Mouse (Mus musculus): ENCODE measurements around the gene Vsir.

Vsir gene

DNA sequence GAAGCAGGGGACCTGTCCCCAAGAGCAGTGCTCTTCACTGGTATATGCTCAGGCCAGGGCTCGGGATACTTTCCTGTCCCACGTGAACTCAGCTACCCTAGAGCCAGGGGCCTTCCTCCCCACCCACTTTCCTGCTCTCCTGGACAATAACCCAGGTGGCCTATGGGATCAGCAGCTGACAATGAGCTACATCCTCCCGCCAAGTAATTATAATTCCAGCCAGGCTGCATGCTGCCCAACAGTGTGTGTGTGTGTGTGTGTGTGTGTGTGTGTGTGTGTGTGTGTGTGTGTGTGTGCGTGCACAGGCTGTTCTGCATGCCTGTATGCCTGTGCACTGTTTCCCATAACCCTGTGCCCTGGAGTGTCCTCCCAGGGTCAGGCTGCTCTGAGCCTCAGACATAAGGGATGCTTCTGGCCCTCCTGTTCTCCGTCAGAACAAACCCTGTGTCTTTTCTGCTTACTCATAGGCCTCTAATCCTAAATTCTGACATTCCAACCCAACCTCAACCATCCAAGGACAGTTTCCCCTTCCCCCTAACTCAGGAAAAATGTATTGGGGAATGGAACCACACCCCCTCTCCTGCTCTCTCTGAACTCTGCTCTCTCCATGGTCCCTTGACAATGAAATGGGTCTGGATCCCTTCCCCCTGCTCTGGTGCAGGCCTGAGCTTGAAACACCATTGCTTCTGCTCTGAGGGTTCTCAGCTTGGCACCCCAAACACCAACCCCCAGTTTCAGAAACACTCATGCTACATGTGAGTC lies 6.8 kb downstream of the Vsir start:
- no peak for DNase-seq (ENCODE audit: low read depth, low spot score)

DNA sequence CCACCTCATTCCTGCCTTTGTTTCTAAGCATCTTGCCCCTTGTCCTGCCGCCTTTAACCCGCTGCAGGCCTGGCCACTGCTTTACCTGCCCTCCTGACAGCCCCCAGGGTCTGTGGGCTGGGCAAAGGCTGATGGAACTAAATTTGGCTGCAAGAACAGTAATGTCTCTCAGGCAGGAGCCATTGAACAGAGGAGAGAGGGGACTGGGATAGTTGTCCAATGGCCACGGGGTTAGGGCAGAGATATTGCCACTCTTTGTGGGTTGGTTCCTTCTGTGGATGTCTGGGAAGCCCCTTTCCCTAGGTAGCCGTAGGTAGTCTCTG lies 7.3 kb downstream of the Vsir start:
- no peak for DNase-seq (ENCODE audit: low read depth, low spot score)

DNA sequence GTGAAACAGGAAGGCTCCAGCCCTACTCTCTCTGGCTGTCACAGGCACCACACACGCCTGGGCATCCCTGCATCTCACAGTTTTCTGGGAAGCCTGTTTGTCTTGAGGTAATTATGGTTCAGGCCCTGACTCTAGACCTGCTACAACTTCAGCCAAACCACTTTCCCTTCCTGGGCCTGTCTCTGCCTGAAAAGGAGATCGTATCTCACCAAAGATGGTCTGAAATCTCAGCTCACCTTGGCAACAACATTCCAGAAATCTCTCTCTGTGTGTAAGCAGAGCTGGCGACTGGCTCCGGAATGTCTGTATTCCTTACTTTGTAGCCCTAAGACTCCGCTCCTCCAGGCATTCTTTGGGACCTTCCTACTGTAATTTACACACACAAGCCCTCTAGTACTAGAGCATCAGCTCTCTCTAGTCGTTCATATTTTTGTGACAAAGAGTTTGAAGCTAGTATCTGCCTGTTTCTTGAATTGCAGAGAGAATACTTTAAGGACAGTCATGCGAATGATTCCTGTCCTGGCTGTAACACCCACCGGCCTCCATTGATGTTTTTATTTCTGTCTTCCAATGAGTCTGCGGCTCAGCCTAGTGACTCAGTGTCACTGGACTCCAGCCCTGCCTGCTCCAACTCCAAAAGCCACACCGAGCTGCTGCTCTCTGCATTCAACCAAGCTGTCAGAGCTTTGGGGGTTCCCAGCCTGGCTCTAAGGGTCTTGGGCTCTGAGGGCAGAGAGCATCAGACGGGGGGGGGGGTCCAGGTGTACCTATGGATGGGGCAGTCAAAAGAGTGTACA lies 8.4 kb downstream of the Vsir start:
- DNase-seq (ENCODE audit: low read depth, low spot score): no peak

DNA sequence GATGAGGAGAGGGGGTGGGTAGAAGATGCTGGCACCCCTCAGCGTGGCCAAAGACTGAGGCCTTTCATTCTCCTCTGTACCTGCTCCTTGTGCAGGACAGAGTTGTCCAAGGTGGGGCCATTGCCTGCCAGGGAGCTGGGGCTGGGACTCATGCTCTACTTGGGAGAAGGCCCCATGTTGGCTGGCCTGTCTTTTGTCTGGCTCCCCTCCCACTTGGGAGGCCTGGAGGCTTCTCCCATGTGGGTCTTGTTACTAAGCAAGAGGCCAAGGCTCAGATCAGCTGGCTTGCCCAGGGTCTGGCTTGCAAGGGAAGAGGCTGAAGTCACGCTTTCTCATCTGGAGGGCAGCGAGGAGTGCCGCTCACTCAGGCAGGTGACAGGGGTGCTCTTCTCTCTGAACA lies 10.8 kb downstream of the Vsir start:
- DNase-seq (ENCODE audit: low read depth, low spot score): no peak

DNA sequence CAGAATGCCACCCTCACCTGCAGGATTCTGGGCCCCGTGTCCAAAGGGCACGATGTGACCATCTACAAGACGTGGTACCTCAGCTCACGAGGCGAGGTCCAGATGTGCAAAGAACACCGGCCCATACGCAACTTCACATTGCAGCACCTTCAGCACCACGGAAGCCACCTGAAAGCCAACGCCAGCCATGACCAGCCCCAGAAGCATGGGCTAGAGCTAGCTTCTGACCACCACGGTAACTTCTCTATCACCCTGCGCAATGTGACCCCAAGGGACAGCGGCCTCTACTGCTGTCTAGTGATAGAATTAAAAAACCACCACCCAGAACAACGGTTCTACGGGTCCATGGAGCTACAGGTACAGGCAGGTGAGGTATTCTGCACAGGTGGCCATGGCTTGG lies 11.2 kb downstream of the Vsir start:
- no peak for DNase-seq (ENCODE audit: low read depth, low spot score)

DNA sequence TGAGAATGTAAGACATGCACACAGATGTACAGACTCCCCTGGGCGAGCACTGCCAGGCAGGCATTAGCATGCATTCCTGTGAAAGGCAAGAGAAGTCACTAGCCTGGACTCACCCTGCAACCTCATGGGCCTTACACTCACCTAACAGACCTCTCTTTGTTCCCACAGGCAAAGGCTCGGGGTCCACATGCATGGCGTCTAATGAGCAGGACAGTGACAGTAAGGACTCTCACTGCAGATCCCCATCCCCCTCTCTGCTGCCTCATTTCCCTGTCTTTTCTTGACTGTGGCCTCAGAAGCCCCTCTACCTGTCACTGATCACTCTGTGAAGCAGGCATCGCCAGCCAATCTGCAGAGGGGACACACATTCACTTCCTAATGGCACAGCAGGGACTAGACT lies 12.1 kb downstream of the Vsir start:
- no peak for DNase-seq (ENCODE audit: low read depth, low spot score)

DNA sequence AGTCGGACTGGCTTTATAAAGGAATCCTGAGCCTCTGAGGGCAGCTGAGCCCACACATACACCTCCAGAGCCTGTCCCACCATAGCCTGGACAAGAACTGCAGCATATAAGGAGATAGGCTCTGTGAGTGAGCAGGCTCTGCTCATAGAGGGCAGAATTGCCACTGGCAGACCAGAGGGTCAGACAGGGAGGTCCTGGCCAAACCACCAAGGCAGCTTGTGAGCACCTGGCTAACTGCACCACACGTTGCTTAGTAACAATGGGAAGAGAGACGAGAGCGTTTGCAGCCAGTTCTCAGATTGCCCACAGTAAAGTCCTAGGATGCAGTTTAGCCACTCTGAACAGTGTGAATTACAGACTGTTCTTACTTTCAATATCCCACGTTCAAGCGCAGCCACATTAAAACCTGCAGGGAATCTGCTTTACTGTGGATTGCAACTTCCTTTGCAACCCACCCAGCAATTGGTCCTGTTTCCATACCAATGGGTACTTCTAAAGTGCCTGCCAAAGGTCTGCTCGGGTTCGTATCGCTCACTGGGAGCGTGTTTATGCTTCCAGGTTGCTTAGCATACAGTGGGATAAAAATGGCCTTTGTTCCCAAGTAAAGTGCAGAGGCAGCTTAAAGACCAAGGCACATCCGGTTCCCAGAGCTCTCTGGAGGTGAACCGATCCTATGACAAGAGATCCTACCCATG lies 15.1 kb downstream of the Vsir start:
- no peak for DNase-seq (ENCODE audit: low read depth, low spot score)

DNA sequence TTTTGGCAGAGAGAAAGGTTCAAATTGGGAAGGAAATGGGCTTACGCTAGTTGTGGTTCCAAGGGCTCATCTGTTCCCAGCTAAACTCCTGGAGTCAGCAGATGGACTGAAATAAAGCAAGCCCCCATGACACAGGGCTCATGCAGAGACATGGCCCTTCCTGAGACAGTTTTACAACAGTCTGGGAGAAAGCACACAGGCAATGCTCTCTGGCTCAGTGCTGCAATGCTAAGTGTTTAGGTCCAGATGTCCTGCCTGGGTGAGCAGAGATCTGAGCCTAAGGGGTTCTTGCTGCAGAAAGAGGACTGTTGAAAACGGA lies 15.6 kb downstream of the Vsir start:
- DNase-seq (ENCODE audit: low read depth, low spot score): no peak

DNA sequence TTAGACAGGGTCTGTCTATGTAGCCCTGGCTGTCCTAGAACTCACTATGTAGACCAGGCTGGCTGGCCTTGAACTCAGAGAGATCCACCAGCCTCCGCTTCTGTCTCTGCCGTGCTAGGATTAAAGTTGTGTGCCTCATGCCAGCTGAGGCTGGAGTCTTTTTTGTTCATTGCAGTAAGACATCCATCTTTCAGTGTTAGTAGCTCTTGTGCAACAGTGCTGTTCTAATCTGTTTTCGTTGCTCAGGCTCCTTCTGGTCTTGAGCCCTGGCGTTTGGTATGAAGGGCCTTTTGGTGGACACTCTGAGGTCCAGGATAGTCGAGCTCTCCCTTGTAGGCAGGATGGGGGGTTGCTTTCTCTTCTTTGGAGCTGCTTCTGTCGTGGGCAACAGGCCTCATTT lies 16.8 kb downstream of the Vsir start:
- no peak for DNase-seq (ENCODE audit: low read depth, low spot score)

DNA sequence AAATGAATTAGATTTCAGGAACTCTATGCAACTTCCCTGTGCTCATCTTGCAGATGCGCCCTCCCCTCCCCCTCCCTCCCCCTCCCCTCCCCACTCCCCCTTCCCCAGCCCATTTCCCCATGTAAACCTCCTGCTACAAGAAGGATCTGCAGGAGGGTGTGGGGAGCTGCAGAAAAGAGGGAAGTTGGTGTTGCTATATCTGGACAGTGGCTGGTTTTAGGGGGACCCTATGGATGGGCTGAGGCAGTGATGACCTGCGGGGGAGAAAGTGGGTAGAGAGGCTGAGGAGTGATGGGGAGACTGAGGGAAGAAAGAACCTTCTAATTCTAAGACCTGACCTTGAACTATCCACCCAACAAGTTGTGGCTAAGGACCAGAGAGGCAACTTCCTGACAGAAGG lies 20.5 kb downstream of the Vsir start:
- DNase-seq (ENCODE audit: low read depth, low spot score): no peak

DNA sequence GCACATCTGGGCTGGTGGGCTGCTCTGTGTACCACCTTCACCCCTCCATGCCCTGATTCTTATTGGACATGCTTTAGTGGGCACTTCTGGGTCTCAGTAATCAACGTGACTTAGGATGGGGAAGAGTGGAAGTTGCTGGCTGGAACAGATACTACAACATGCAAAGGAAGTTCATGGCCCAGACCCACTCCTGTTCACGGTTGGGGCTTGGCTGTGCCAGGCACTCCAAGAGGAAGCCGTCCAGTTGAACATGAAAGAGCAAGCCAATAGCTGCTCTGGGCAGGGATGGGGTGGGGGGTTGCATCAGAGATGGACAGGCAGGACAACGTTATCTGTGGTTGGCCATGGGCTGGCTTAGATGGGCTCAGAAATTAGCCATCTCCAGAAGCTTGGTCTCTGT lies 21.3 kb downstream of the Vsir start:
- no peak for DNase-seq (ENCODE audit: low read depth, low spot score)

DNA sequence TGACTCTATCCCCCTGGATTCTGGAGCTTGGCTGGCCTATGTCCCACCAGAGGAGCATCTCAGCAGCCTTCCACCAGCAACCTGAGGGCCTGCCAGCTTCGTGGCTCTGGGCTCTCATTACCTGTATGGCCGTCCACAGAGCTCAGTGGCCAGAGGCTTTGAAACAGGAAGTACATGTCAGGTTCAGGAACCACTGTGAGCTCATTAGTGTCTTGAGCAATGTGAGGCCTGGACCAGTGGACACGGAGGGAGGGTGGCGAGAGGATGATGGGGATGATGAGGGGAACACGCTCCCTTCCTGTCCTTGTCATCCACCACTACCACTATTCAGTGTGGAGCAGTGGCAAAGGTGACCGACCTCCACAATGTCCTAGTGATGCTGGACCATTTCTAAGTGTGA lies 22.8 kb downstream of the Vsir start:
- DNase-seq (ENCODE audit: low read depth, low spot score): no peak

DNA sequence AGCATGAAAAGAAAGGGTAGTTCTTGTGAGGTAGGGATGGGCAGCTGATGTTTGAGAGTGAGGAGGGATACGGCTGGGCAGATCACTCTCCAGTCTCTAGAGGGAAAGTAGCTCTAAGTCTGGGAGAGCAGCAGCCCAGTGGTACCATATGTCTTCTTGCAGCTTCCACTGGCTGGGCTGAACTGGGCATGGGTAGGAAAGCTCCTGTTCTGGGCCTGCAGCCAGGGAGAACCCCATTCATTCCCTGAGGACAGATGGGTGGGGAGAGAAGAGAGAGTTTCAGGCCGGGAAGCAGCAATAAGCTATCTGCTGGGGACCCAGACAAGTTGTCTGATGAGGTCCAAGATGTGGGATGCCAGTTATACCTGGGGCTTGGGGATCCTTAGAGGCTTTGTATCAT lies 23.4 kb downstream of the Vsir start:
- no peak for DNase-seq (ENCODE audit: low read depth, low spot score)

DNA sequence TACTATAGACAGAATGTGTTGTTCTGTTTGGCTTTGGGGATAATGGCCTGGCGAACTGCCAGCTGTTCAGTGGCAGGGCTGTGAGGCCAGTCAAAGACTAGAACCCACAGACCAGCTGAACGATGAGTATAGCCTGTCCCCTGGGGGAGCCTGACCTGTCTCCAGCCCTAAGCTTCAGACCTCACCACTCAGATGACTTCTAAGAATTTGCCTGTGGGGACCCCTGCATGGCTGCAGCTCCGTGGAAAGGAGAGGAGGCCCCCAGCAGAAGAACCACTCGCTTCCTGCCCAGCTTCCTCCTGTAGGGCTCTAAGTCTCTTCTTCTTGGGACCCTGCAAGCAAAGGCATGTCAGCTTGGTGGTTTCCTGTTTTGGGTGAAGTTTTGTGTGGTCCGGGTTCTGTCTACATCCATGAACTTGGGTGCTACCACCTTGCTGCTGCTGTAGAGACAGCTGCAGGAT lies 24.0 kb downstream of the Vsir start:
- no peak for DNase-seq (ENCODE audit: low read depth, low spot score)

DNA sequence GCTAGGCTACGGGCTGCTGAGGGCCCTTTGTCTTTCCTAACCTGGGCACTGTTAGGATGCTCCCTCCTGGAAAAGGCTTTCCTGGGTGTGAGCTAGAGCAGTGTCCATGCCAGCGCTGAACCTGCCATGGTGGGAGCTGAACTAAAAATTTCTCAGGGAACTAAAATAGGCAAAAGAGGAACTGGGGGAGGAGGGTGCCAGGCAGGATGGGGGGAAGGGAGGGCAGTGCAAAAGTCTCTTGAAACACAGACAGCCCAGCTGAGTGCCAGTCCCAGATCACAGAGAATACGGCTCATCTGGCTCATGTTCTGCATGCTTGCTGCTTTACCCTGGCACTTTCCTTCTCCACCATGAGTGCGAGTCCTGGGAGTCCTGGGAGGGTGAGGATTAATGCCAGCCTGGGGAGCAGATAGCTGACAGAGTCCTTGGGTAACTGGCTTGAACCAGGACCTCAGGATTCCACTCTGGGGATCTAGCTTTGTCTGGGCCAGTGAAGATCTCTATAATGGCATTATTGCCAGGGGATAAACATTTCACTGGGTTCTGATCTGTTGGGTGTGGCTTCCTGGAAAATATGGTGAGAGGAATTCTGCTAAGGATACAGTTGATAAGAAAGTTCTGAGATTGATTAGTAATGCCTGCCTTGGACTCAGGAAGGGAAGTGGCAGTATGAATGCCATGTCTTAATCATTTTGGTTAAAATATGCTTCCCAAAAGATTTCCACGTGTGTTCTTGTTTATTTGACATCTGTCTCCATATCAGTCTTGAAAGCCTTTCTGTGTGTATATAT lies 25.1 kb downstream of the Vsir start:
- DNase-seq (ENCODE audit: low read depth, low spot score): no peak

DNA sequence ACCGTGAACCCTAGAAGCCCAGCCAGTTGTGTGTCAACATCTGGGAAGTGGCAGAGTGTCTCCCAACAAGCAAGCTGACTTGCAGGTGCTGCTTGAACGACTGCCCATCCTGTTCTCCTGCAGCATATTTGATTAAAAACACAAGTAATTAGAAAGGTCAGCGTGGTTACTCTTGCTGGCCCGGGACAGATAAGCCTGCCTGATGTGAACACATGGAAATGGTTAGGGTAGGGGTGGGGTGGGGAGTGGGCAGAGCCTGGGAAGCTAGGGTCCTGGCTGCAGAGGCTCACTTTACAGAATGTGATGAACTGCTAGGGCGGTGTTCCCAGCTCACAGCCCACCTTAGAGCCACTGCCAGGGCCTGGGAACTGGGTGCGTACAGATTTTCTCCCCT lies 26.9 kb downstream of the Vsir start:
- DNase-seq (ENCODE audit: low read depth, low spot score): no peak

DNA sequence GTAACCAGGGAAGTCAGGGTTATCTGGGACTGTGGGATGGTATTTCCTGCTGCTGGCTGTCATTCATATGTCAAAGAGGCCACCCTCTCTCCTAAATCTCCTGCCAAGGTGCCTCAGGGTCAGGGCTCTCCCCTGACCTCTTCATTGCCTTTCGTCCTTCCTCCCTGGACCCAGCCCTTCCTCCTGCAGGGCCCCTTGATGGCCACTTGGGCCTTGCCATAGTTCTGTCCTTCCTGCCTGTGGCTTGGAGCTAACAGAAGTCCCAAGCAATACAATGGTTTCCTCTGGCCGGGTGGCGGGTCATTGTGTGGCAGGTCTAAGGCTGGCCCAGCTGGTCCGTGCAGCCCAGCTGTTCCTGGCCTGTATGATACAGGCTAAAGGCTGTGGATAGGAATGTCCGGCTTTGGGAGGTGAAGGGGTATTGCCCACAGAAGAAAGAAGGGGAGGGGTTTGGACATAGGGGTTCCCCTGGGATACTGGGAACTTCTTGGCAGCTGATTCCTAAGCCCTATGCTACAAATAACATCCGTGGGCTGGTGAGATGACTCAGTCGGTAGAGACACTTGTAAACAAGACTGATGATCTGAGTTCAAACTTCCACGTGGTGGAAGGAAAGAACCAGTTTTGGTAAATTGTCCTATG lies 27.4 kb downstream of the Vsir start:
- no peak for DNase-seq (ENCODE audit: low read depth, low spot score)

DNA sequence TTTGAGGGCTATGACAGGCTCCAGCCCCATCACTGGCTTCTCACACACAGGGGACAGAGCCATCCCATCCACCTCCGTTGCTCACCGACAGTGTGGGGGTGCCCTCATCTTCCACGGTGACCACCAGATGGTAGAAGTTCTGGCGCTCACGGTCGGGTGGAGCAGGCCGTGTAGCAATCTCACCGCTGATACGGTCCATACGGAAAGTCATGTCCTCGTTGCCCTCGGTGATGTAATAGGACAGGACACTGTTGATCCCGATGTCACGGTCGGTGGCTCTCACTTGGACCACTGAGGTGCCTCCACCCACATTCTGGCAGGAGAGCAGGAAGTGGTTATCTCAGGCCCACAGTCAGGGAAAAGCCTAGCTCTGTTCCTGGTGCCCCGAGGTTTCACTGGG lies 30.1 kb downstream of the Vsir start:
- no peak for DNase-seq (ENCODE audit: low read depth, low spot score)

DNA sequence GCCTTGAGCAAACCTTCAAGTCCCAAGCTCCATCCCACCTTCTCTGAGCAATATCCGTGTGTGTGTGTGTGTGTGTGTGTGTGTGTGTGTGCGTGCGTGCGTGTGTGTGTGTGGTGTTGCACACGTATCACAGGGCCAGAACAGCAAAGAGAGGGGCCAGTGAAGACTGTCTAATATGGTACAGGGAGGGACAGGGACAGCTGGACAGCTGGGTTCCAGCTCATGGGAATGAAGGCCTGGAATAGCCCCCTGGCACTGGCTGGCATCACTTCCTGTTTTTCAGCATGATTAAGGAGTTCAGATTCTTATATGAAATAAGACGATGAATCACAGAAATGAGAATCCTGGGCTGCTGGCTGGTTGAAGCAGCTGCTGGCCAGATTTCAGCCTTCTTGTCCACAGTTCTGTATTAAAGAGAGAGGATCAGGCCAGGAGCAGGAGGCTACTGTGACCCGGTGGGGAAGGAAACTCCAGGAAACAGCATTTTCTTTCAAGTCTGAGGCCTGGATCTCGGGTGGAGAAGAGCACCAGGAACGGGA lies 32.8 kb downstream of the Vsir start:
- no peak for DNase-seq (ENCODE audit: low read depth, low spot score)

DNA sequence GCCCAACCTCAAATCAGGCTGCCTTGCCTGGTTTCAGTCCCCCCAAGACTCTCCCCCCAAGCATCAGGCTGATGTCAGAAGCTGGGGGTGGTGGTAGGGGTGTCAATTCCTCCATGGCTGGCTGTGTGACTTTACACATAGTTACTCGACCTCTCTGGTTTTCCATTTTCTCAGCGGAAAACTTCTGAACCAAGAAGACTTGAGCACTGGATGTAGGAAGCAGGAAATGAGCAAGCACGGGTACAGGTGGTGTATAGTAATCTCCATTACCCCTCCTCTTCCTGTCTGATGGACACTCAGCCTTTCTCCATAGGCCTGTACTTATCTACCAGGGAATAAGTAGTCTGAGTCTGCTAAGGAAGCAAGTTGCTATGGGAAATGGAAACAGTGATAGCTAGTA lies 33.6 kb downstream of the Vsir start:
- DNase-seq (ENCODE audit: low read depth, low spot score): no peak

DNA sequence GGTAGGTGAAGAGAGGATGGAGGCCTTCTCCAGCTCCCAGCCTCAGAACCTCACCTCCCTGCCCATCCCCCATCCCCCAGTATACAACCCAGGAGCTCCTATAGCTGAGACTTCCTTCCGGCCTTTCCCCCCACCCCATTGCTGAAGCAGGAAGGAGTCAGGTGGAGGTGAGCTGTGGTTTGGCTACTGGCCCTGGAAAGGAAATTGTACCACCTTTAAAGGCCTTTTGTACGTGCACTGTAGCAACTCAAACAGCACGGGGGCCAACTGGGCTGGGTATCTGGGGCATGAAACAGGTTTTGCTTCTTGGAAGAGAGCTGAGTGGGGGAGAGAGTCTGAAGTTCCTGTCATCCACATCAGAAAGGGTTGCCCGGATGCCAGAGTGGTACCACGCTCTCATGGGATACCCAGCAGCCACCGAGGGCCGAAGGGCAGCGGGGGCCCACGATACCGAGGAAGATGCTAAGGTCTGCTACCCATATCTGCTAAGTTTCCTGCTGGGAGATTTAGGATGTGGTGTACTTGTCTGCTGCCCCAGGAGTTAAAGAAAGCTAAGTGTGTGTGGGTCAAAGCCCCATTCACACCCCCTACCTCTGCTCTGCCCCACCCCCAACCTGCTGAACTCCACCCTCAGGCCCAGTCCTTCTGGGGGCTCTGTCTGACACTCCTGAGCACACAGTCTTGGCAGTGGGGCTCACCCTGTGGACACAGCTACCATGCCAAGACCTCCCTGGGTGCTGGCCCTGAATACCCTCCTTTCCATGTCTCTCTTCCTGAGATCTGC lies 34.7 kb downstream of the Vsir start:
- DNase-seq (ENCODE audit: low read depth, low spot score): no peak

All from retina, postnatal 7 days (tissue).